Mouse (Mus musculus) heart, adult 8-10 months (tissue): Measurements from ENCODE around the gene Nkg7. TPM values are rescaled to one million over a fixed set of nuclear protein-coding genes. Genes with fewer than 3 reads are reported as not detected.
"Not testable (repeated sequence)": the region's sequence is repeated elsewhere in the genome, so short reads cannot be mapped to it uniquely, and the experiment has no call there.

Experiments
- DNase-seq: peaks from one replicate; pipeline ENCODE4 v3.0.0; 2022; ENCODE audit warnings: low spot score
- total RNA-seq, 4 experiments: library from RNA; stranded (reverse); gene quantifications; 2 replicates each; pipeline ENCODE4 v1.2.4; 2022

Gene Nkg7
- 1 to 10 TPM in 1 of 4 experiments, not detected in 3; 1.1 TPM for total RNA-seq

DNA sequence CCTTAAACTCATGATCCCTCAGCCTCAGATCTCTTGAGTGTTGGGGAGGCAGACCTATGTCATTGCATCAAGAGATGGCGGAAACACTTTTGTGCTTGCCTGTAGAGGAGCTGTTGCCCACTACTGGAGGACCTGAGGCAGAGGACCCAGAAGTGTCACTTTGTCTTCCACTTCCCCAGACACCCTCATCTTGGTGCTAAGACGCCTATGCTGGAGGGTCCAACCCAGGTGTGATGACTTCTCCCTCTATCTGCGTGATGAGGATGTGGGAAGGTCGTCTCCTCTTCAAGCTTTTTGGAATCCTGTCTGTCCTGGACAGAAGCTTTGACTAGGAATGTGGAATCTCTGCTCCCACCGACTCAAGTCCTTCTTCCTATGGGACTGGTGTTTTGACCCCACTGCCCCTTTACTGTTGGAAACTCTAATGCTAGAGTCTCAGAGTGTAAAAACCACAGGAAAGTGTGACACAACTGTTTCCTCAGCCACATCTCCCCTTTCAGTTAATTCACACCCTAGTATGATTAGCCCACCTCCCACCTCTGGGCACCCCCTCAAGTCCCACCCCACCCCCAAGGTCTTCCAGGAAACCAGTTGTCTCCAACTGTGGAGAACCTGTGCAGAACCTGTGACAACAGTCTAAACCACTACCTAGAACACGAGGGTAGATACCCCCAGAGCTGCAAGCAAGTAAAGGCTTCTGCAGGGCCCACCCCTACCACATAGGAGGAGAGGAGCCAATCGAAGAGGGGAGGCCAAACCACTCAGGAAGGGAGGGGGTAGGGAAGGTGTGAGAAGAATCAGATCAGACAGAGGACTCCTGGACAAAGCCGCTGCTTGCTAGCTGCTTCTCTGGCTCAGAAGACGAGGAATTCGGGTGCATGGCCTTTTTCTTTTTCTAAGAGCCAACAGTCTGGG, at the start of gene Nkg7:
Gene Nkg7 (plus strand): TSS at position 733 of the 915 bp plus-strand sequence.
- DNase-seq, result no peak

DNA sequence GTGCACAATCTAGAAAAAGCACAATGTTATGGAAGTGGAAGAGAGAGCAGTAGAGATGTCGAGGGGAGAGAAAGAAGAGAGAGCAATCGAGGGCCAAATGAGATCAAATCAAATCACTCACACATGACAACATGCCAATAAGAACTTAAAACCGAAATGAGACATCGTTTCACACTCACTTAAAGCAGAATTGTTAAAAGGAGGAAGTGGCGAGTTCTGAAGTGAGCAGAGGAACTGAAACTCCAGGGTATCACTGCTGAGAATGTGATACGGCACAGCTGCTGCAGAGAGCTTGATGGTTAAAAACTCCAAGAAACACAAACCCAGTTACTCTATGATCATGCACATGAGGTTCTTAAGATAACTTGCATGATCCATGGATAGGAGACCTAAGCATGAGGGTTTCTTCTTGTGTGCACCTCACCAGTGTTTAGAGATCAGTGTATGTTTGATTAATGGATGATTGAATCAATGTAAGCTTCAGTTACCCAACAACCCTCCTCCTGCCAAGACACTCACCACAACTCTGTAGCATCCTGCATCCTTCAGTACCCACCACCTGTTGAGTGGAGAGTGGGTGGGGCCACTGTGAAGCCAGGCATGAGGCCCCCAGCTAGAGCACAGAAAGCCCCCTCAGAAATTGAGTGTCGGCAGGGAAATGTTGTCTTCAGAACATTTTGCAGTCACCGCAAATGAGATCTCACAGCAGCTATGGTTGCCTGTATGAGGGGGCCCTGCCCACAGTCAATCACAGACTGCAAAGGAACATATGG, 44.3 kb upstream of the Nkg7 start:
- peak; percentile 13 for DNase-seq

DNA sequence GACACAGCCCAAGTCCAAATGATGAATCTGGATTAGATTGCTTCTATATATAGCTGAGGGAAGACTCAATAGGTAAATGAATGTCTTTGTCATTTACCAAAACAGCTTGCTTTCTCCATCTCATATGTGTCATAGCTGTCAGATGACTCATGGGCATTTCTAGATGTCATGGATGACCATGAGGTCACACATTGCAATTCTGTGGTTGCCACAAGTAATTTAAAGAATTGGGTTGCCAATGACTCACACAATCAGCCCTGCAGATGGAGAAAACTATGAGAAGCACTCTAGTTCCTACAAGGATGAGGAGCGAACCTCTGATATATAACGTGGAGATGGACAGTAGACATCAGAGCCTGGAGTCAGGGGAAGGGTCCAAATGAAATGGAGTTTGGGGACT, 37.4 kb upstream of the Nkg7 start:
- DNase-seq, result no peak

GRCm38 (mm10) chr7:43402718-43403117, 34.2 kb upstream of the Nkg7 start:
- no peak for DNase-seq

DNA sequence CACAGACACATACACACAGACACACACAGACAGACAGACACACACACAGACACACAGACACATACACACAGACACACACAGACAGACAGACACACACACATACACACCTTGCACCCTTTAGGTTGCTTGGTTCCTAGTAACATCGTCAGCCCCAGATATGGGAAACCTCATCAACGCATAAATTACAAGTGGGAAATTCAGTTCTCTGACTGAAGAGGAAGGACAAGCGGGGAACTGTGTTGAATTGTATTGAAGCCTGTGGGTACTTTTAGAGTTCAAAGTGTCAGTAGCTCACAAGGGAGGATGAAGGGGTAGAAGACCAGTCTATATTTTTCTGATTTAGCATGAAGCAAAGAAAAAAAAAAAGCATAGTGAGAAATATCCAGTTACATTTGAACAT, 29.3 kb upstream of the Nkg7 start:
- DNase-seq, result no peak

DNA sequence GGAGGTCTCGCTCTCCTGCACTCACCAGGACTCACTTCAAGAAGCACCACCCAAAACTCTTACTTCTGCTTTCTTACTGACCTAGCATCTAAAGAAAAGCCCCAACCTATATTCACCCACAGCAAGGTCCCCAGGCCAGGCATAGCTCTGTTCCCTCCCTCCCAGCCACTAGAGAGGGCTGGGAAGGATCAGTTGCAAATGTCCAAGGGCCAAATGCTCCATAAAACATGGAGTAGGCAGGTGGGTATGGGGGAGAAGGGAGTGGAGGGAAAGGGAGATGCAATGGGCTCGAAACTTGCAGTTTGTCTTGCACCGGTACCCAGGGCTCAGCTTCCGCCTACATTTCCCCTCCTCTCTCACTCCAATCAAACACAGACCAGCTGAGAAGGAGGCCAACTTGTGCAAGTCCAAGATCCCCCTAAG, 28.7 kb upstream of the Nkg7 start, which contains the start of gene Siglecg:
Gene Siglecg (plus strand): TSS at position 74 of the 423 bp plus-strand sequence.
- DNase-seq, result no peak

DNA sequence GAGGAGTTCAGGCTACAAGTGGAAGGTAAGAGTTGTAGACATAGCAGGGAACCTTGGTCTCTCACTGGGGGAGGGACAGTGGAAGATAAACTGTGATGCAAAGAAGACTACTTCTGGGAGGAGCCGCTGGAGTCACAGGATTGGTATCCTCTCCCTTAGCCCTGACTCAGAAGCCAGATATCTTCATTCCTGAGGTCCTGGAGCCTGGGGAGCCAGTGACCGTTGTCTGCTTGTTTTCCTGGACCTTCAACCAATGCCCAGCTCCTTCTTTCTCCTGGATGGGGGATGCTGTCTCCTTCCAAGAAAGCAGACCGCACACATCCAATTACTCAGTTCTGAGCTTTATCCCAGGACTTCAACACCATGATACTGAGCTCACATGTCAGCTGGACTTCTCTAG, 27.8 kb upstream of the Nkg7 start:
- no peak for DNase-seq

GRCm38 (mm10) chr7:43411724-43412123, 25.1 kb upstream of the Nkg7 start:
- DNase-seq, result not testable (repeated sequence)

GRCm38 (mm10) chr7:43417298-43417697, 19.6 kb upstream of the Nkg7 start:
- no peak for DNase-seq

DNA sequence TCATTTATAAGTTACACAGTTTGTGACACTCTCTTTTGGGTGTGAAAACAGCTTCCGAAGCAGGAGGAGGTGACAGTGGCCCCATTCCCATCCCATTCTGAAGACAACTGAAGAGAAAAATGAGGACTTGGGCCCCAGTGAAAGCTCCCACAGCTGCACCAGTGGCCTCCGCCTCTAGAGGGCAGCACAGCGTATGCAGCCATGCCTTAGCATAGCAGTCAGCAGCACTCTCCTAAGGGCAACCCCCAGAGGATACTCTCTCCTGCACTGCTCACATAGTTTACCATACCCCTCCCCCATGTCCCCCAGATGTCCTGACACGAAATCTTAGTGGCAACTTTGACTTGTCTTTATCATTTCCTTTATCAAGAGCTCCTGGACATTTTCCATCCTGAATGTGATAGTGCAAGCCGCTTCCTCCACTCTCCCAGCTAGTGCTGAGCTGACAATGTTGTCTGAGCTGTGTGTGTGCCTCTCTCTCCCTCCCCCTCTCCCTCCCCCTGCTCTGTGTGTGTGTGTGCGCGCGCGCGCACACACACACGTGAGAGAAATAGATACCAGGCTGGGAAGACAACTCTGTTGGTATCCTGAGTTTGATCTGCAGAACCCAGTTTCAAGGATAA, 13.8 kb upstream of the Nkg7 start:
- peak; percentile 79 for DNase-seq

DNA sequence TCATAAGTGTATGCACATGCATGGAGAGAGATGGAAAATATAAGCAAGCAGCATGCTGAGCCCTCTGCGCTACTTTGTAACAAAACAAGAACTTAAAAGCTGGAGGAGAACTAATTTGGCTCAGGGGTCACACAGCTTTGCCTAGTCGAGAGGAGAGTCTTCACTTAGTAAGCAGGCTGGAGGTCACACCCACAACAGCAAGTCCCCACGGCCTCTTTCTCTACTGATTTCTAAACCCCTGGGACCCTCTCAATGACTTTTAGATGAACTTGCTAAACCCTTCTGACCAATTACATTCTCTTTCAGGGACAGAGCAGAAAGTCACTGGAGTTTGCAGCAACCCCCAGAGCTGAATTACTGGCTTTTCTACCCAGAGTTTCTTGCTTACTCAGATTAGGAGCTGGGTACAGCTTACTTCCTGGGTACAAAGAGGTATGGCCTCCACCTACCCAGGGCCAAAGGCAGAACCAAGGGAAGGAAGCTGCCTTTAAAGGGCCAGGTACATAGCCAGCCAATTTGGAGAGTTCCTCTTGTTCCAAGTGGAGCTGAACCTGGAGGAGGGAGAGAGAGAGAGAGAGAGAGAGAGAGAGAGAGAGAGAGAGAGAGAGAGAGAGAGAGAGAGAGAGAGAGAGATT, 12.8 kb upstream of the Nkg7 start:
- DNase-seq, result no peak

- no peak for DNase-seq
Measured at GRCm38 (mm10) chr7:43427406-43427805, 9.5 kb upstream of the Nkg7 start, which contains the start of gene Lim2. Lim2 (plus strand) TSS chr7:43427670.

DNA sequence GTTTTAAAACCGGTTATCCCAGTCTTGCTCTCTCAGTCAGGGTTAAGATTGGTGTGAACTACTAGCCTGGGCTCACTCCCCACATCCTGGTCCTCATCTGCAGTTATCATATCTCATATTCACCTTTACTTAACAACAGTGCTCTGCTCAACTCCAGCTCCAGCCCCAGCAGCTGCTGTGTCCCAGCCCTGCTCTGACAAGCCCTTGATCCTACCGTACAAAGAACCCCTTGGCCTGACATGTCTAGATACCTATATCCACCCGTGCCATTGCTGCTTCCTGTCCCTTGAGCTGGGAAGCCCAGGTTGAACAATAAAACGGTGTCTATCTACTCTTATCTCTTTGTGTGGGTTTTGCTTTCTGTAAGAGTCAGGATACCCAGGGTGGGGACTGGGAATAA, 7.4 kb upstream of the Nkg7 start:
- DNase-seq, result no peak

- DNase-seq, result no peak
Measured at GRCm38 (mm10) chr7:43432891-43433290, 4.0 kb upstream of the Nkg7 start.

GRCm38 (mm10) chr7:43434676-43435075, 2.2 kb upstream of the Nkg7 start:
- DNase-seq, result no peak

GRCm38 (mm10) chr7:43438611-43439010, 1.7 kb downstream of the Nkg7 start:
- no peak for DNase-seq

DNA sequence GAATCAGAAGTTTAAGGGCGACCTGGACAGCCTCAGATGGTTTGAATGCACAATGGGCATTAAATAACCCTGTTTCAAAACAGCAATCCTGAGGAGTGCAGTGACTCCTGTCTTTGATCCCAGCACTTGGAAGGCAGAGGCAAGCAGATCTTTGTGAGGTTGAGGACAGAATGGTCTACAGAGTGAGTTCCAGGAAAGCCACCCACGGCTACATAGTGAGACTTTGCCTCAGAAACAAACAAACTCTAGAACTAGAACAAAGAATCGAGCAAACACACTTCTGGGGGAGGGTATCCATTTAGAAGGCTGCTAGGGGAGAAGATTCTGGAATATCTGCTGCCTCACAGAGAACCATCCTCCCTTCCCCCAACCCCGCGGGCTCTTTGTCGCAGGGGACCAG, 3.6 kb downstream of the Nkg7 start, which contains the start of gene Cldnd2:
Gene Cldnd2 (plus strand): TSS at position 301 of the 400 bp plus-strand sequence.
- no peak for DNase-seq

GRCm38 (mm10) chr7:43441071-43441470, 4.2 kb downstream of the Nkg7 start:
- DNase-seq, result no peak

DNA sequence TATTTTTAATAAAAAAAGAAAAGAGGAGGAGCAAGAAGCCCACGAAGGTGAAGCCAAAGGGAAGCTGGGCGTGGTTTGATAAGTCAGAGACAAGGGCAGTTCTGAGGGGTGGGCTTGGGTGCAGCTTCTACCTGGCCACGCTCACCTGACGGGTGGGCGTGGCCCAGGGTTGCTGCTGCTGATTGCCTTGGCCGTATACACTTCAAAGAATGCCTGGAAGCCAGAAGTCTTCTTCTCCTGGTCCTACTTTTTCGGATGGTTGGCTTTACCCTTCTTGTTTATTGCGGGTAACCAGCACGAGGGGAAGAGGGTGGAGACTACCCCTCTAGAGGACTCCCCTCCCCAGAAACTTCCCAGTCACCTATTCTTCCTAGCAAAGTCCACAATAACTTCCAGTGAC, 5.8 kb downstream of the Nkg7 start:
- DNase-seq, result no peak

DNA sequence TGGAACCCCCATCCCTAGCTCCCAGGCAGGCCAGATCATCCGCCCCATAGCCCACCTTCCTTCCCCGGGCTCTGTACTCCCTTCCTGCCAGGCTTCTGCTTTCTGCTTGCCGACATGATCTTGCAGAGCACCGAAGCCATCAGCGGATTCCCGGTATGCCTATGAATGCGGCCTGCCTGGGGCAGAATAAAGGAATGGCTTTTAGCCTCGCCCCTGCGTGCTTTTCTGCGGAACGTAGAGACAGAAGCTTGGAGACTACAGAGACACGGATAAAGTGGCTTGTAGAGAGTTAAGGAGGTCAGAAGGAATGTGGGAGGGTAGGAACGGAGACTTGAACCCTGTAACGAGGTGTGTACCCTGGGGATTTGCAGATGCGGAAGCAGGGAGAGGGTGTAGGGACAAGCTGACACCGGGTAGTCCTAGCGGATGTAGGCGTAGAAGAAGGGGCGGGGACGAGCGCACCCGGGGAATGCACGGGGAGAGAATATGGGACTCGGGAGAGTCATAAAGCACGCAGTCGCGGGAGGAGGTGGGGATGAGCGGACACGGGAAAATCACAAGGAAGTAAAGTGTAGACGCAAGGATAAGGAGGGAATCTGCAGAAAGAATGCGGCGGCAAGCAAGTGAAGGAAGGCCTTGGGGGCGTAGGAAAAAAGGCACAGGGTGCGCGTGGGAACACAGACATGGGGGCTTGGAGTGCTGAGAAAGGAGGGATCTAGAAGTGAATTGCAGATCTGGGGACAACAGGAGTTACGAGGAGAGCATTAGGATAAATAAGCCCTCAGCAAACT, 6.4 kb downstream of the Nkg7 start:
- peak; percentile 89 for DNase-seq

GRCm38 (mm10) chr7:43443917-43444293, 7.0 kb downstream of the Nkg7 start, which contains the start of the genes Etfb and Gm45233:
Etfb (plus strand) TSS chr7:43444083.
Gm45233 (plus strand) TSS chr7:43444128.
- DNase-seq, result peak; percentile 99
